Mouse (Mus musculus): ENCODE measurements around the gene Ppp2r1b. TPM values are rescaled to one million over a fixed set of nuclear protein-coding genes. Genes with fewer than 3 reads are reported as not detected.

Gene Ppp2r1b
- polyA plus RNA-seq, 1 experiment from 2014 or later = 48.7 TPM

DNA sequence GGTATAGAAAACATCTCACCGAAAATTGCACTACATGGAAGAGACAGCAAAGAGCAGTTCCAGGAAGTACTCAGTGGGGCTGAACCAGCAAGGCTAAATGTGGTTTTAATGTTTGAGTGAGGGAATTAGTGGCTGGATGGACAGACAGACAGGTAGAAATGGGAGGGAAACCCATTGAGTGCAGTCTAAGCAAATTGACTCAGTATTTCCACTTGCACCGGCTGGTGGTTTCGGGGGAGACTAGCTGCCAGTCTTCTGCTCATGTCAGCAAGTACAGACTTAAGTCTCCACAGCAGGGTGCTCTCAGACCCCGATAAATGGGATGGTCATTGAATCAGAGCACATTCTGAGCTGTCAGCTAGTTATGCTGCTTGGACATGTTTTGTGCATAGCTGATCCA is 9.0 kb upstream of the Ppp2r1b start:
- no peak for DNase-seq (ENCODE audit: low spot score)

GRCm38 (mm10) chr9:50841079-50841789 is 3.9 kb upstream of the Ppp2r1b start:
- DNase-seq (ENCODE audit: low spot score) = peak; percentile 50

DNA sequence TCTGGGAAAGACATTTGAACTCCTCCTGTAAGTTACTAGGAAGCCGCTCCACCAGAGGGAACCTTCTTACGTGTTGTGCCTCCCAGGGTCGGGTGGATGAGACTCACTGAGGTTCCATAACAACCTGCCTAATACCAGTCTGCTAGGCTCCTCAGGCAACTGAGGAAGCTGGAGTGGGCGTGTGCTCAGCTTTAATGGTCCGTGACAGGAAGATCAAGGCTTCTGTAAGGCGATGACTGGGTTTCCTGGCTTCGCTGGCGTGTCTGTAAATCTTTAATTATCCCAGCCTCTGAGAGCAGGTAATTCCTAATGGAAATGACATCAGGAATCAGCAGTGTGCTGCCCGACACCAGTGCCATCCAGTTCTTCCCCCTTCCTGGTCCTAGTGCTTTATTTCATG is 446 bp downstream of the Ppp2r1b start:
- DNase-seq (ENCODE audit: low spot score) = no peak

GRCm38 (mm10) chr9:50847133-50847532 is 2.0 kb downstream of the Ppp2r1b start:
- DNase-seq (ENCODE audit: low spot score) = no peak

- no peak for DNase-seq (ENCODE audit: low spot score)
These were observed 2.7 kb downstream of the Ppp2r1b start for GRCm38 (mm10) chr9:50847606-50848368.

DNA sequence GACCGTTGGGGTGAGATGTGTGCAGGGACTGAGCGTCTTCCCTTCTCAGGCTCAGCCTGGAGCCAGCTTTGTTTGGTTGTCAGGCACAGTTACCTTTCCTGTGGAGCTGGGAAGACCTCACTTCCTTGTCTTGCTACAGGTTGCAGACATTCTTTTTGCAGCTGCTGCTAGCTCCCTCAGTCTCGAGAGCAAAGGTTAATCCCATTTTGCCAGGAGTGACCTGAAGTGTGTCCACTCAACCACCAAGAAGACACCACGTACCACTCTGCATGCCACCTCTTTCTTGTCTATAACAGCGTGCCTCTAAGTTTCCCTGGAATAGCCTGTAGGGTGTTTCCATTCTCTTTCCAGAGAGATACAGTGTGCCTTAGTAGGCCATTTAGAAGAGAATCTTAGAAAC is 3.7 kb downstream of the Ppp2r1b start:
- no peak for DNase-seq (ENCODE audit: low spot score)

GRCm38 (mm10) chr9:50849249-50849648 is 4.1 kb downstream of the Ppp2r1b start:
- peak; percentile 84 for DNase-seq (ENCODE audit: low spot score)

GRCm38 (mm10) chr9:50849755-50850154 is 4.7 kb downstream of the Ppp2r1b start:
- DNase-seq (ENCODE audit: low spot score) = no peak

GRCm38 (mm10) chr9:50850271-50850670 is 5.2 kb downstream of the Ppp2r1b start:
- DNase-seq (ENCODE audit: low spot score) = no peak

GRCm38 (mm10) chr9:50850713-50851112 is 5.6 kb downstream of the Ppp2r1b start:
- DNase-seq (ENCODE audit: low spot score) = no peak

- no peak for DNase-seq (ENCODE audit: low spot score)
These were observed 7.7 kb downstream of the Ppp2r1b start for GRCm38 (mm10) chr9:50852634-50853349.

DNA sequence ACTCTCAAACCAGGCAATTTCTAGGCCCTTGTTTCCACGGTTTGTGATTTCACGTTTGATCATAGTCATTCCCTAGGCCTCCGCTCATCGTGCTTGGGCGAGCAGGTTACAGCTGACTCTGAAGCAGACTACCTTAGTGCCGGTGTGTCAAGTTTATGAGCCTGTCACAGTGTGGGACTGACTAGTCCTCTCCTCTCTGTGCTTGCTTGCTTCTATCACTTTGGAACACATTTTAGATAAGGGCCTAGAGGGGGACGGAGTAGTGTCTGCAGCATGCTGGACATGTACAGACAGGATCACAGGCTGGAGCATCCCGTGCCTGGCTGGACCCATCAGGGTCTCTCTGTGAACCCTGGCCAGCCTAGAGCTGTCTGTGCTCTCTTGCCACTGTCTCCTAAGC is 9.3 kb downstream of the Ppp2r1b start:
- no peak for DNase-seq (ENCODE audit: low spot score)

DNA sequence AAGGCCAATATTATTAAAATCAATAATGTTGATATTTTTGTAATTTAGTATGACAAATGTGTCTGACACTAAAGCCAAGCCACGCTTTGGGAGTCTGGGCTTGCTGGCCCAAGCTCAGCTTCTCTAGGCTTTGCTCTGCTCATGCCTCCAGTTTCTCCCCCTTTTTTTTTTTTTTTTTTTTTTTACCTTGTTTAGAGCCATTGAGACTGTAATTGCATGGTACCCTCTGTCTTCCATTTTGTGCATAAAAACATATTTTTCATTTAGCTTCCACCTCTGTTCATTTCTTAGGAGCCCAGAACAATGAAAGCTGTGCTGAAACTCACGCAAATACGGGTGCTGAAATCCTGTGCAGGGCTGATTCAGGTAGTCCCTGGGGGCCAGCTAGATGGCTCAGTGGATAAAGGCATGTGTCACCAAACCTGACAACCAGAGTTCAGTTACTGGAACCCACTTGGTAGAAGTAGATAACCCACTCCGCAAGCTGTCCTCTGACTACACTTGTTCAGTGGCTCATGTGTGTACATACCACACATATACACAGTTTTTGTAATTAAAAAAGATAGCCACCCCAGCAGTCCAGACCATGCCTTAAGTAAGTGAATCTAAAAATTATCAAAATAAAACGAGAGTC is 10.1 kb downstream of the Ppp2r1b start:
- DNase-seq (ENCODE audit: low spot score) = no peak

- no peak for DNase-seq (ENCODE audit: low spot score)
These were observed 10.7 kb downstream of the Ppp2r1b start for GRCm38 (mm10) chr9:50855780-50856179.

GRCm38 (mm10) chr9:50856341-50857081 is 11.4 kb downstream of the Ppp2r1b start:
- peak; percentile 86 for DNase-seq (ENCODE audit: low spot score)

DNA sequence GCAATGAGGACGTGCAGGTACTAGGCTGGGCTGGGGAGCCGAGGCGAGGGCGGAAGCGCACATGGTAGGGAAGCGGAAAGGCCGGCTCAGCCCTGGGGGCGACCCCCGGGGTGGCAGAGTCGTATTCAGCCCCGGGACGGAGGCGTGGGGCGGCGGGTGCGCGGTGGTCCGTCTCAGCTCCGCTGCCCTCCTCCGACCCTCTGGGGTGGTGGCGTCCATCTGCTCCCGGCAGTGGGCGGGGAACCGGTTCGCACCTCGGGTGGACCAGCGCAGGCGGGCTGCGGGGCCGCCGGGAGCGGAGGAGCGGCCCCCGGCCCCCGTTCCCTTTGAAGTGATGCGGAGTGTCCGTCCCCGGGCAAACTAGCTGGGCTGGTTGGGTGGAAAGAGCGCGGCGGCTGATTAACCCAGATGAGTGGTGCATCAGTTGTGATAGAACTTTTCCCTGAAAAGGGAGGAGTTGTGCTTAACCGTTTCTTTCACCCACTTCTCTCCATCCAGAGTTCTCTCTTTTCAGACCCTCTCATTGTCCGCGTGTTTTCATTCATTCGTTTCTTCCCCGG is 12.1 kb downstream of the Ppp2r1b start:
- DNase-seq (ENCODE audit: low spot score) = no peak

DNA sequence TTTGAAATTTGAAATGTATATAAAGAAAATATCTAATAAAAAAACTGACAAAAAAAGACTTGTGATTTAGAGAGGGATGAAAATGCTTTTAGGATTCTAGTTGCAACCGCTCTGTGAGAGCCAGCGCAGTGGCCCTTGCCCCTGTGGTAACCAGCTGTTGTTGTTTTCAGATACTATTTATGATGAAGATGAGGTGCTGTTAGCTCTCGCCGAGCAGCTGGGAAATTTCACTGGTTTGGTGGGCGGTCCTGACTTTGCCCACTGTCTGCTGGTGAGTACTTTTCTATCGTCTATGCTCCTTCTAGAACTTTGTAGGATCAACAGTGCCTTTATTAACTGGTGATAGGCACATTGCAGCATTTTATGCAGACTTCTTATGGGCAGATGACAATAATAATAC is 13.6 kb downstream of the Ppp2r1b start:
- no peak for DNase-seq (ENCODE audit: low spot score)

DNA sequence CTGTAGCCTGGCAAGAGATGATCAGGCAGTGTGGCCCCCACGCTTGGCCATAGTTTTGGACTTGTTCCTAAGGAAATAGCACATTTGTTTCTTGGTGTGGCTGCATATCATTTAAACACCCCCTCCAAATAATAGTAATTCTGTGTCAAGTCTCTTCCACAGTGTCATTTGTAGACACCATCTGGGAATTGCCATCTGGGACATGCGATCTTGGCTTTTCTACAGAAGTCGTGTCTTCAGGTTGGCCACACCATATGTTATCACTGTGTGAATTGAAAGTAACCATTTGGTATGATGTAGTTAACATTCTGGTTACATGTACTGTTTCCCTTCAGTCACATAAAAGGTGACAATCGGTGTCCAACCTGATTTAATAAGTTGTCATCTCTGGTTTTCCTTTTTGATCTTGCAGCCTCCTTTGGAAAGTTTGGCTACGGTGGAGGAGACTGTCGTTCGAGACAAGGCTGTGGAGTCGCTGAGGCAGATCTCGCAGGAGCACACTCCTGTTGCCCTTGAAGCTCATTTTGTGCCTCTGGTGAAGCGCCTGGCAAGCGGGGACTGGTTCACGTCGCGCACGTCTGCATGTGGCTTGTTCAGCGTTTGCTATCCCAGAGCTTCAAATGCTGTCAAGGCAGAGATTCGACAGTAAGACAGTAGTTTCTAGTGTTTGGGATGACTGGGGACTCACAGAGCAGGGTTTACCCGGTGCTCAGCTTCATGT is 16.2 kb downstream of the Ppp2r1b start:
- DNase-seq (ENCODE audit: low spot score) = no peak

- DNase-seq (ENCODE audit: low spot score) = no peak
These were observed 18.7 kb downstream of the Ppp2r1b start for GRCm38 (mm10) chr9:50863824-50864223.

- DNase-seq (ENCODE audit: low spot score) = no peak
These were observed 19.8 kb downstream of the Ppp2r1b start for GRCm38 (mm10) chr9:50864877-50865276.
